Mouse (Mus musculus) testis, postnatal 14 days (tissue): ENCODE measurements at regions not wholly inside any gene's neighbourhood (a gene's known extent, or its start where the extent isn't known, plus 50 kb on each side); places are given as distances from the start of the nearest gene placed in this dataset.

Experiments
- DNase-seq: peaks from one replicate; pipeline ENCODE4 v3.0.0; 2021; ENCODE audit warnings: low spot score

DNA sequence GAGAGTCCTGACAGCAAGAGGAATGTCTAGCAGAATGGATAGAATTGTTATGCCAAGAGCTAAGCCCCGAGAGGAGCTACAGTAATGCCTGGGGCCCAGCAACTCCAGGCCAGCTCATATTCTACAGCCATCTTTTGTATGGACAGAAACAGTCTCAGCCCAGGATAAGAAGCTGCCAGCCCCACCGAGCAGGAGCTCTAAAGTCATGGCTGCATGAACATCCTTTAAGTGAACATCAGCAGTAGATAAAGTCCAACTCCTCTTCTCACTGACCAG is 141.6 kb upstream of the Snx19 start:
- no peak for DNase-seq

DNA sequence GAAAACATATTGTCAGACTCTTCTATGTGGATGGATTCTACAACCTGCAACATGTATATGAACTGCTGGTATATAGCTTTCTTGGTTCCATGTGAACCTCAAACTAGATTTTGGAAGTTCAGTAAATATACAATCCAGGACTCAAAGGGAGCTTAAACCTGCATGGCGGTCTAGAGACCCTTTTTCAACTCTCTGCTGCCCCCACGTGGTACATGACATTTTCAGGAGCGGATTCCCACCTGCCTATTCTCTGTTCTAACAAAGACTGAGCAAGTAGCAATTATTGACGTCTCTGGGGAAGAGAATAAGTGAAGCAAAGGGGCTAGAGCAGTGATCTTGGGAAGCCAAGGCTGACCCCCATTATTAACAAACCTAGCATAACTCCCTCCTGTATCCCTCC is 127.1 kb upstream of the Snx19 start:
- DNase-seq: no peak

DNA sequence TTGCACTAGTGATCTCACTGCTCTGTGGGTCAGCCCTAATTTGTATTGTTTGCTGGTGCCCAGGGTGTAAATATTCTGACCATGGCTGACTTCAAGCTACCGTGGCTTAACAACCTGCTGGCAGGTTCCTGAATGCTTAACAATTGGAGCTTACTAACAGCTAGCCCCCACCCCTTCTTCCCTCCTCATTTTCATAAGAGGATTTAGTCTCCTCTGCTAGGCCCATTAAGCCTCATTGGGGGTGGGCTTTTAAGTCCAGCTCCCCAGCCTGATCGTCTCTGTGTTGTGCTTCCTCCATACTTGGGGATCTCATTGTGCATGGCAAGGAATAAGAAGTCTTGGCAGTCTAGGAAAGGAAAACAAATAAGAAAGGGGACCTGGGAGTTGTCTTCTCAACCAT is 118.6 kb upstream of the Snx19 start:
- DNase-seq: no peak

DNA sequence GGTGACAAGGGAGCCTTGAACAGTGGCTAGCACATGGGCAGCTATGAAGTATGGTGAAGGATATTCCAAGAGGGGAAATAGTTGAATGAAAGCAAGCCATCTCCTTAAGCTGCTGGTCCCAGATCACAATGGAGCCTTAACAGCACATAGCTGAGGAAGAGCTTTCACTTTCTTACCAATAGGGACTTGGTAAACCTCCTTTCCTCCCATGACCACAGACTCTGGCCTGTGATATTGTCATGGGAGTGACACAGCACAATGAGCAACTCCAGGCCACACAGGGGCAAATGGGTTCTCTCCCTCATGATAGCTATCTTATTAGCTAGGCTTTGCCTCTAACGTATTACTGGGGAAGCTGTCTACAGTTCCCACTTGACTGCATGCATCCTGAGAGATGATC is 113.5 kb upstream of the Snx19 start:
- DNase-seq: no peak

DNA sequence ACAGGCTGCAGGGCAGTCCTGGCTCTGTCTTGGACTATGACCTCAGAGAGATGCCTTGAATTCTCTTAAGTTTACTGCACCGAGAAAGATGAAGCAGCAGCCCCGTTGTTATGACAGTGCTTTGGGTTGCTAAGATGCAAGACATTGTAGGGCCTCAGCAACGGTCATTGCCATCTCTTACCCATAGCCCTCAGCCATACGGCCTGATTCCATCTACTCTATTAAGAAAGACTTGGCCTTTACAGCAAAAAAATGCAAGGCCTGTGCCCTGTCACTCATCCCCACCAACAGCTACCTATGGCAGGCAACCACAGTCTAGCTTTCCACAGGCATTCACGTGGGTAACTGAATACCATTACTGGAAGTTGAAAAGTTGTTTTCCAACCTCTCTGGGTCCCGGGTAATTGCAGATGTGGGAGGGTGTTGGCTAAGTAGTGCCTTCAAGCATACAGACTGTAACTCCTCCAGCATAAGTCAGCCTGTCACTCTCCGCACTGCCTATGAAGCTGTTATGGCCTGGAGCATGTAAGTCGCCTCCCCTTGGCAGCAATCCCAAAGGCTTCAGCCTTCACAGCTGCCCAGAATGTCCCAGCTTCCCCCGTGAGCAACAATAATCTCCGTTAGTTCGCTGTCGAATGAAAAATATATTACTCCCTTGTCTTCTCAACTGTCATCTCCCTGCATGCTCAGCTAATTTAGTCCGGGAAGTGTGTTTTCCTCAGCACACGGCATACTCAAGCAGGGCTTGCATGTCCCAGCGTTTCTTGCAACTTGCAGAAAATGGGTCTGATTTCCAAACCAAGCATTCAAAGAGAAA is 112.3 kb upstream of the Snx19 start:
- DNase-seq: peak; percentile 8

DNA sequence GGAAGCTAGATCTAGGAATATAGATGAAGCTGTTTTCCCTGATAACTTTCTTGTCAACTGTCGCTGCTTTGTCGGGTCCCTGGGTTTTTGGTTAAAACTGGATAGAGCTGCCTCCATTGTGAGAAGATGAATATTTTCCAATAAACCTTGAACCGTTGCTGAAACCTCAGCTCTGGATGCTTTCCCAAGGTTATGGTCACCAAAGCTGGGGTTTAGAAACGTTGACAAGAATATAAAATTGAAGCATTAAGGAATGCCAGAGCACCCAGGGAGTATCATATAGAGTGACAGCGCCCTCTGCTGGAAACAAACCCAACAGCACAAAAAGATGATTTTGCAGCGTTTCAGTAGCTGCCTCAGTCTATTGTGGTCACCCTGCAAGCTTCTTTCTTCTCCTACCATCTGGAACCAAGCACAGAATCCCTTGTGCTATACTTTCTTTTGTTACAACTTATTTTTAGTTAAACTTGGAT is 111.7 kb upstream of the Snx19 start:
- DNase-seq: no peak

DNA sequence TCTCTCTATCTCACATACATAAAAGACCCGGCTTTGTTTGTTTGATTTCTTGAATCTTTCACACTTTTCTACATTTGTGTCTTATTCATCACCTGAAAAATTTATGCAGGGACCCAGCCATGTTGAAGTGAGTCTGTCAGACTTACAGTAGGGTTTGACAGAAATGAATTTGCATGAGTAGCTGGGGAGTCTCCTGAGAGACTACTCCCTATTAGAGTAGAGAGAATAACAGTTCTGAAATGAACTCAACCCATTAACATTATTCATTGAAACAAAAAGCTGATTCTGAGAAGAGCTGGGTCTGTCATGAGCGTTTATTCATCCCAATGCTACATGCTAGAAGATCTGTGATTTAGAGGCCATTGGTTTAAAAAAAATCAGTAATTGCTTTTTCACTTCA is 82.0 kb upstream of the Snx19 start:
- no peak for DNase-seq

DNA sequence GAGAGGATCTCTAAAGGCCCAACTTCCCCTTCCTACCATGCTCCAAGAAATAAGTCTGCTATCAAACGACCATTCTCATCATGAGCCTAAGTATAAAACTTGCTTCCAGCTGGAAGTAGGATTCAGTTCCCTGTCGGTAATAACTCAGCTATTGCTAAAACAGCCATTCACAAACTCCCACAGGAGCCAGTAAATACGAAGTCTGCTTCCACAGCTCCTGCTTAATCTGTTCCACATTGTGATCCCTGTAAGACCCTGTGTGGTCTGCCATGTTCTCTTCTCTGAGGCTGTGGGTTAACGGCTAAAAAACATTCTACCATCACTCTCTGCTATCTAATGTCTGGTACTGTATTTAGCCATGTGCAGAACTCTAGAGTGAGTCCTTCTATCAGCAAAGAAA is 72.9 kb upstream of the Snx19 start:
- no peak for DNase-seq

DNA sequence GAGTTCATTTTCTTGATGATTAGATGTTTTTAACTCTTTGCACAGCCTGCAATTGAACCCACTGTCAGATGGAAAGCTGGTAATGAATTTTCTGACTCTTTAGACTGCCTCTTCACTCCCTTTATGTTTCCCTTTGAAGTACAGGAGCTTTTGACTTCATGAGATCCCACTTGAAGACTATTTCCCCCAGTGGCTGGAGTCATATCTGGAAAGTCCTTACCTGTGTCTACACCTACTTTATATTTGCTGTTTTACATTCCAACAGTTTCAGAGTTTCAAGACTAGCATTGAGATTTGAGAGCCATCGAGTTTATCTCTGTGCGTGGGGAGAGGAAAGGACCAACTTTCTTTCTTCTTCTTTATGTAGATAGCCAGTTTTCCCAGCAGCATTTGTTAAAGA is 71.3 kb upstream of the Snx19 start:
- DNase-seq: no peak

DNA sequence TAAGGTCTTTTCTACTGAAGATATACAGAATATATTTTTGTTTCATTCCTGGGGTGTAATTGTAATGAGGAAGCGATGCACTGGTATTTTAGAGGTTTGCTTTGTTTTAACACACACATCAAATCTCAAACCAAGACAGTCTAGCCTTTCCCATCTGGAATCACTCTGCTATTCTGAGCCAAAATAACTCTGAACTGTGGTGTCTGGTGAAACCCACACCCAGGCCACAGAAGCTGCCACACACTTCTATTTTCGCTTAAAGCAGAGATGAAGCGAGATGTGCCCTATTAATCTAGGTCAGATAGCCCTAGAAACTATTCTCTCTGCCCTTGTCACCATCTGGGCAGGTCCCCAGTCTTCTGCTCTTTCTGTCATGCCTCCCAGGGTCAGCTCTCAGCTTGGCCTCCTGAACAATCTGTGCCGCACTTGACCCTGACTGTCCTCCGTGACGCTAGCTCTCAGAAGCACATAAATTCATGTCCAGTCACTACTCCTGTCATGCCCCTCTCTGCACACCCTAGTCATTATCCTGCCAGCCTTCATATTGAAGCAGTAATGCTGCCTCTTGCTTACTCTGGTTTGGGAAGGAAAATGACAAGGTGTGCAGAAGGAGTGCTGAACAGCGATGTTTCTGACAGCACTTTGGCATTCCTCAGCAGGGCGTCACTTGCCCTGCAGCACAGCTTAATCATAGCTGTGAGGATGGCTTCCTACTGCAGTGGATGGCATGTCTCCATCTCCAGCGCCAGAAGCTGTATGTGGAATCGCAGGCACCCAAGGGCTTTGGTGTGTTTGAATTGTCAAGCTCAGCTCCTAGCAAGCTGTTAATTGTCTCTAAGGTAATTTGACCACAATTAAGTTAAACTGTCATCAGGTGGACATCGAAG is 57.1 kb upstream of the Snx19 start:
- no peak for DNase-seq

DNA sequence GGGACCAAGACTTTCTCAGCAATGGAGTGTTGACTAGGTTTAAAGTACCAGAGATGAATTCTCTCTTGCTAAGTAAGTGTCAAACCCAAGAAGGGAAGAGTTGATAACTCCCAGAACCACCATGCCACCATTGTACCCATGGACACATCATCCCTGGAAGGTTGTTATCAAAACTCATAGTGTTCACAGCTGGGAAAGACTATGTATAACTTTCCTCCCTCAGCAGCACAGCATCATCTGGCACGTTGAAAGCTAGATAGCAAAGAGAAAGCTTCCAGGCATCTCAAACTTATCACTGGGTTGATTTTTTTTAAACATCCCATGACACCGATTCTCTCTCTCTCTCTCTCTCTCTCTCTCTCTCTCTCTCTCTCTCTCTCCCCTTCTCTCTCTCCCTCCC is 56.1 kb upstream of the Snx19 start:
- no peak for DNase-seq

DNA sequence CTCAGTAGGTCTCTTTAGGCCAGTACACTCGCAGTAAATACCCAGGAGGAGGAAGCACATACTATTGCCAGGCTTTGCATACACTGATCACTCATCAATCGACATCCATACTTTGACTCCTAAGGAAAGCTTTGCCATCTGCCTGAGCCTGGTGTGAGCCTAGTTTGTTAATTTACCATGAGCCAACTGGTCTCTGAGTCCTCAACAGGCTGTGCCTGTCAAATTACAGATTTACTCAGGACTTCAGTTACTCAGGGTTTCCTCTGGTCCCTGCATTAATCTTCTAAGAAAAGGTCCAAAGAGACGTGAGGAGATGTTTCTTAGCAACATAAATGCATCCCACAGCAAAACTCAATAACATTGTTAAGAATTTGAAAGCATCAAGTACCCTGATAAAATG is 50.0 kb upstream of the Snx19 start:
- no peak for DNase-seq
